Mouse (Mus musculus): ENCODE data around the gene Nos1ap.

The Nos1ap gene

DNA sequence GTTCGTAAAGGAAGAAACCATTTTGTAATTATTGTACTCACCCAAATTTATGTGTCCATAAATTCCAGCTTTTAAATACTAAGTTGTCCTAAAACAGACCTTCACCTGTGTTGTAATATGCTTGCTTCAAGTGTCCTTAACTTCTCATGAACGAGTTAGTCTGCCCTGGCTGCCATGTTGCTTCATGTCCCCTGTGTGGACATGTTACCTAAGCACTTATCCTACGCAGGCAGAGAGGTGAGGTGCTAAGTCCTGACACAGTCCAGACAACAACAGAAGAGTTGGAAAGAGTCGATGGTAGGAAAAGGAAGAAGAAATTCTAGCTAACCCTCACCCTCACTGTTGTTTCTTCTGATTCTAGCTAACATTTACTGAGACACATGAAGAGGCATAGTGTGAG, 43.4 kb downstream of the Nos1ap start:
- DNase-seq (ENCODE audit: low spot score) = no peak

DNA sequence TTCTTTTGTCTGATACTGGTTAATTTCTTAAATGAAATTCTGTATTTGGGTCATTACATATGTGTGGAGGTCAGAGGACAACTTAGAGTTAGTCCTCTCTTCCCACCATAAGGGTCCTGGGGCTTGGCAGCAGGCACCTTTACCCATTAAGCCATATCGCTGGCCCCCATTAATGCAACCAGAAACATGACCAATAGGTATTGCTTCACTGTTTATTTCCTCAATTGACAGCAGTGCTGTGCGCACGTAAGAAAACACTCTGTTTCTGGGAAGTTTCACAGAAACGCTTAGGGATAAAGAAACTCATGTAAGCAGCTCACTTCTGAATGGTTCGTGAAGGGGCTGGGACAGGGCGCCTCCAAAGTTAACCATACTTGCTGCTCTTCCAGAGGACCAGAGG, 44.4 kb downstream of the Nos1ap start:
- no peak for DNase-seq (ENCODE audit: low spot score)

DNA sequence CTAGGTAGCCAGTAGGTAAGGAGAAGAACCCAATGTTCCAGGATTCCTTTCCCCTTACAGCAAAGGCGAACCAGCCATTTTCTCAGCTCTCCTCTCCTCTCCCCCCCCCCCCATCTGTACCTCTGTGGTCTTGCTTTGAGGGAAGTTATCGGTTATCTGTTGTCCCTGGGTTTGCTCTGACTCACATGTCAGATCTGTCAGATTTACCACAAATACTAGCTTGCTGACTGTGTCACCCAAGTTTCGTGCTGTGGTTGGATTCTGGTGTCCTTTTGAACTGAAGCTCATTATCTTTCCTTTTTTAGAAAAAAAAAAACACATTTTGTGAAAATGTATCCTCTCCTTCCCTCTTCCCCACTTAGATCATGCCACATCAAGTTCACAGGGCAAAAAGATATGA, 50.2 kb downstream of the Nos1ap start:
- no peak for DNase-seq (ENCODE audit: low spot score)

DNA sequence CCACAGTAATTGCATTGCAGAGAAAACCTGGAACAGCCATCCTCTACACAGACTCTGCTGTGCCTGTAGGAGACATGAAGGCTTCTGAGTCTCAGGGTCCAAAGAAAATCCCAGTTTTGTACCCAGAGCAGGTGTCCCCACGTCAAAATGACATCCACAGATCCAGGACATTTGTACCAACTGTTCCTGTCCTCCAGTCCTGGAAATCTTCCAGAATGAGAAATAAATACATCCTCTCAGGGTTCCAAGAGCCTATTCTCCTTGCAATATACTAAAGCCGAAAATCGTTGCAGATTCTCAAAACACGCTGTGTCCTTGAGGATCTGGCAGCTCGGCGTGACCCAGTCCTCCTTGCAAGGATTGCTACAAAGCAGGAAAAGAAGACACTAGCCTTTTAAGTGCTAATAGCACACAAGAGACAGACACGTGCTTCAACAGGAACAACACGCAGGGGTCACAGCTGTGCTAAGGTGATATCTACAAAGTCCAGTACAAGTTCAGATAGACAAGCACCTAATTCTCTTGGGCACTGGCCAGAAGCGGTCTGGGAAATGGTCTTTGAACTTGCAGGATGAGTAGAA, 51.1 kb downstream of the Nos1ap start:
- DNase-seq (ENCODE audit: low spot score) = no peak

DNA sequence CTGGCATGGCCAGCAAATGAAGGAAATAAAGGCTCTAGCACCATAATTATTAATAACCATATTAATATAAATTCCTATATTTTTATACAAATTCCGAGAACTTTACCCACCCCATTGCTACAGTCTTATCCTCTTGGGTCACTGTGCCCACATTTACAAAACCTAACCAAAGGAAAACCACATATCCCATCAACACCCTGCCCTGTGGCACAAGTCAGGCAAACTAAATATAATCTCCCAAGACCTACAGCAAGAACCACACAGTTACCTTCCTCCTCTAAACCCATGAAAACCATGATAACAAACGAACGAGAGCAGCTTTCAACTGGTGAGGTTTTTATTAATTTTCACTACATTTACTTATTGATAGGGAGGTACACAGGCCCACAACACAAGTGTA, 53.3 kb downstream of the Nos1ap start:
- DNase-seq (ENCODE audit: low spot score) = no peak

DNA sequence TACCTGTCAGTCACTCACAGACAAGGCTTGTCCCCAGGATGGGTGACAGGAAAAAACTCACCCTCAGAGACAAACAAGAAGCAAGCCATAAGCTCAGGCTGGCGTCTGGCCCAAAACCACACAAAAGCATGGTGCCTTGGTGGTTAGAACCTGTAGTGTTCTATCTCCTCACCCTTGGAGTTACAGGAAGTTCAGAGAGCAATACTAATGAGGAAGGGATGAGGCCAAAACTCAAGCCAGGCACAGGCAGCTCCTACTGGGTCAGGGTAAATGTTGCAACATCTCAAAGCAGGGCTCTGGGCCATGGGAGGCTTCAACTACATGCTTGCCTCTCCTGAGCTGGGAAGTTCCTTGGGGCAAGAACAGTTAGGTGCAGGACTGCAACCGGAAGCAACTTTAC, 54.4 kb downstream of the Nos1ap start:
- peak; percentile 22 for DNase-seq (ENCODE audit: low spot score)

DNA sequence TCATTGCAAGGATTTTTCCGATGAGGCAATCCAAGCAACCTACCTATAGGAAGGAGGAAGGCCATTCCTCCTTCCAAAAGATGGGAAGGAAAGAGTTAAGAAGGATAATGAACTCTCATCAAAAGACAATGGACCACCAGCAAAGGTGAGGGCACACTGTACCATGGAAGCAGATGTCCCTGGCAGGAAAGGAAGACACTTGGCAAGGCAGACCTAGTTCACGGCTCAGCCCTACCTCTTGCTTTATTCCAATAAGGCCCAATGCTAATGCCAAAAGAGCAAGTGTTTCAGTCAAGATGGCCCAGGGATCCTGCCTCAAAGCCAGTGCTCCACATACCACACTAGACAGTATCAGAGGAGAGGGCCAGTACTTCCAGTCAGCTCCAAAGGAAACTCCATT, 58.4 kb downstream of the Nos1ap start:
- DNase-seq (ENCODE audit: low spot score) = no peak

DNA sequence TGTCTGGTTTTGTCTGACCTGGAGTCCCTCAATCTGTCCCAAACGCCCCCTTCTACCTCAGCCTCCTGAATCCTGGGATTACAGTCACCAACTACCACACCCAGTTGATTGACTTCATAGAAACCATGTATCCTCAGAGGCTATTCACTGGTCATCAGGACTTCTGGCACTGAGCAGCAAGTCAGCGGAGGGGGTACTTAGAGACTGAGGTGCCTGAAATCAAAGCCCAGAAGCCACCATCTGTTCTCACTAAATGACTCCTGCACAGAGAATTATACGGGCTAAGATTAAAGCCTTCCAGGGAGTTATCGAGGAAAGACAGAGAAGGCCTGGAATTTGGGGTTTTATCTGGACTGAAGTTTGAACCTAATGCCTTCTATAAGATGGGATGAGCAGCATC, 59.2 kb downstream of the Nos1ap start:
- no peak for DNase-seq (ENCODE audit: low spot score)

DNA sequence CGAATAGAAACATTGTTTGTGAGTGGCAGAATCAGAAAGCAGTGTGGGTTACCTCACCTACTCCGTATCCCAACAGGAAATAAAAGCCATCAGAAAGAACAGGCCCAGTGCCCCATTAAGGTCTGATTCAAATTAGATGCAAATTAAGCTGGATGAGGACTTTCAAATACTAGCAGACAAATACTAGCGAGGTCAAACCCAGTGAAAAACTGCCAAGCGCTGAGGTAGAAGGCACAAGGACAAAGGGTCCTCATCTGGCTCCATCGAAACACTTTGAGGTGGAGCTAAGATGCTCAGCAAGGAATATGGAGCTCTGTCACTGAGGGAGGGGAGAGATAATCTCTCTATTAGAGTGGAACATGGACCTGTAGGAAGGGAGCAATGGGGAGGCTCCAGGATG, 66.8 kb downstream of the Nos1ap start:
- DNase-seq (ENCODE audit: low spot score) = no peak

DNA sequence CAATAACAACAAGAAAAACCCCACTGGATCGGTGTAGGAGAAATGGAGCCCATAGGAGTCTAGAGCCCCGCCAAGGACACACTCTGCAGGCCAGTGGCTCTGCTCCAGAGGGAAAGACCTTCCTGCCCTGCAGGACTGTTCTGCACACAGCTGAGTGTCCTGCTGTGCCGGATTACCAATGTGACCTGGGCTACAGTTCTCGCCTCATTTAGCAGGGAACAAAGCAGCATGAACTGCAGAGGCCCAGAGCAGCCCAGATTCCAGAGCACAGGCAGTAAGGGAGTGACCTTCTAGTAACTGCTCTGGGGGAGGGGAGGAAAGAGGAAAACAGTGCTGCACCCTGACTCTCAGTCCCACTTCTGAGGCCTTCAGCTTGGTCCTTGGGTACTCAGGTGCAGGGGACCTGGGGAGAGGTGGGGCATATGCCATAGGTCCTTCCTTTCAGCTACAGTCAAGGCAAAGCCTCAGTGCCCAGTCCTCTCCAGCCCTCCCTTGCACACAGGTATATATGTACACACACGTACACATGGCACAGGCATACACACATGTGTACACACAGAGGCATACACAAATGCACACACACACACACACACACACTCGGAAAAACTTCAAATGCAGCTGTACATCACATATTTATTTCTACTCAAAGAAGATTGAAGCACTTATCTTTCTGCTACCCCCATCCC, 68.0 kb downstream of the Nos1ap start:
- DNase-seq (ENCODE audit: low spot score) = no peak

DNA sequence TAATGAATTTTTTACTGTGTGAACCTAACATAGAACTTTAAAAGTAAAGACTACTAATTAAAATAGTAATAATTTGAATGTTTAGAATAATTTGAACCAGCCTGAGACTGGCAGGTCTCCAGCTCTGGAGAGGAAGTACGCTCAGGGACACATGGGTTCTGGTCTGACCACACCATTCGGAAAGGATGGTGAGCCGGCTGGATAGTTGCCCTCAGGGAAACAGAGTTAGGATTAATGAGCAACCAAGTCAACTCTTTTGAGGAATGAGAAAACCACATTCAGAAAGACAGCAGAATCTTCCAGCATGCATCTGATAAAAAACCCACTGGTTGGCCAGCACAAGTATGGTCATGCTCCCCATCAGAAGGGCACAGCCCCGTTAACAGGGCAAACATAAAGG, 69.5 kb downstream of the Nos1ap start:
- no peak for DNase-seq (ENCODE audit: low spot score)

DNA sequence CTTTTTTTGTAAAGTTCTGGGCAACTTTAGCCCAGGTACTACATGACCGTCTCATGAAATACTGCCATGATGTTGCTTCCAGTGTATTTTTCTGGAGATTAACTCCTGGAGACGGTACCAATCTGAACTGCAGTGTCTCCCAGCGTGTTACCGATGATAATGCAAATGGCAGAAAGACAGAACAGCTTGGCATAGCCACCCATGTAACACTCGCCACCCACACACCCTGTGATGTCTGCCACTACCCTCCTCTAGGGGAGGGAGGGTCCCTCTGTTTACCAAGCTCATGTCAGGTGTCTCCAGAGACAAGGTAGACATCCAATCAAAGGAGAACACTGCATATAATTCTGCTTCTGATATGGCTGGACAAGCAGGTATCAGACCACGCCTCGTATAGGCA, 70.0 kb downstream of the Nos1ap start:
- no peak for DNase-seq (ENCODE audit: low spot score)

DNA sequence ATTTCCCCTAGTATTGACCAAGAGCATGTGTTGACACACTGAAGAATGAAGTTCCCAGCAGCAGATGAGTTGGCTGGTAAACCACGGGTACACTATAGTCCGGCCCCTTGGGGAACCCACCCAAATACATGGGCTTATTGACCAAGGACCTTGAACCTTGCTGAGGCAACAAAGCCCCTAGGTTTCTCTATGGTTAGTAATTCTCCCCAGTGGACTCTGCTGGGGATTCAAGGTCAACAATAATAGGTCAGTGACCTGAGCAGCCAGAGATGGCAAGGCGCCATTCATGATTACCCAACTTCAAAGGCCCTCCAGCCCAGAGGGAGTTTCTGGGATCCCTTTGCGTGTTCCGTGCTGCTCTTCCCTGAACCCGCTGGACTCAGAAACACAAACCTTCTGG, 73.5 kb downstream of the Nos1ap start:
- no peak for DNase-seq (ENCODE audit: low spot score)

DNA sequence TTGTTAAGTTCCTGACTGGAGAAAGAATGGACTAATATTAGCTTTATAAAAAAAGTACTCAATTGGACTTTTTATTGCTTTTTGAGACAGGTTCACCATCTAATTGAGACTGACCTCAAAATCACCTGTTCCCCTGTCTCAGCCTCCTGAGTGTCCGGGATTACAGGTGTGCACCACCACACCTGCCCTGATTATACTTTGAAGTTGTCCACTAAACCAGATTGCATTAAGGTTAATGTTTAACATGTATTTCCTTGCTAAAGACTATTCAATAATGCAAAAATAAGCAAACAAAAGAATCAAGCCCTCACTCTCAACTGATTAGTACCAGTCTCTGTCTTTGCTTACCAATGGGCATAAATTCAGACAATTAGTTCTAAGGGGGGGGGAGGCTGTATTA, 74.2 kb downstream of the Nos1ap start:
- DNase-seq (ENCODE audit: low spot score) = no peak

DNA sequence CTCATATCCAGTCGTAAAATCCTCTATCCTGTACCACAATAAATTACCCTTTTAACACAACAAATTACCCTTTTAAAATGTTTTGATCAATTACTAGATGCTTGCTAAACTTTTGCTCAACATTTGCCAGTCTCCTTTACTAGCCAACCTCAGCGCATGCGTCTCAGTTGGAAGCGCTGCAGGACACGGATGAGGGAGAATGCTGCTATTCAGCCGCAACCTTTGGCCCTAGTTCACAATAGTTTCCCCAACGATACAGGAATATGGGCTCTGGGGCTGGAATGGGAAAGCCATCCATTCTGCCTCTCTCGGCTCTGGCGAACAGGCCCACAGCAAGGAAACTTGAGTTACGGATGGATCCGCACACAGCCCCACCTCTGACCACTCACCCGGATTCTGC, 75.4 kb downstream of the Nos1ap start:
- DNase-seq (ENCODE audit: low spot score) = no peak

DNA sequence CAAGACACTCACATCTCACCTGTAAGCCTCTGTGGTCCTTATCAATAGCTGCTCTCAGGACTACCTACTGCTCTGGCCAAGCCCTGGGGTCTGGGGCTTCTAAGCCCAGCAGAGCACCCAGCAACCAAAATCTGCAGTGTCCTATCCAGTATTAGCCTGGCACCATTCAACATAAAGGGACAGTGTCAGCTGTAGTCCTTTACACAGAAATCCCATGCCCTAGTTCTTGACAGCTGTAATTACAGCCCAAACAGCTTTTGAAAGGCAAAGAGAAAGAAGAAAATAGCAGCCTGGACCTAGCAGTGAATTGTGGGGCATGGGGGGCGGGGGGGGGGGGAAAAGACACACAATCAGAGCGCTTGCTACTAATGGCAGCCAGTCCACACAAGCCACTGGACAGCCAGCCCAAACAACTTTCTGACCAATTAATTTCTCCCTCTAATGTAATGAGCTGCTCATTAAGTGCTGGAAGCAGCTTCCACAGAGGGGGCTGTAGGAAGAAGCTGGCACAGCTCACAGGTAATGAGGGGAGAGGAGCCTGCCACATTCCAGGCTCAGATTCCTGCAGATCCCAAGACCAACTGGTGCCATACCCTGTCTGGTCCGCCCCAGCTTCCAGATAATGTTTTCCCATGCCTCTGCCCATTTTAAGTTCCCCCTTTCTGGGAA, 77.1 kb downstream of the Nos1ap start:
- DNase-seq (ENCODE audit: low spot score) = no peak

DNA sequence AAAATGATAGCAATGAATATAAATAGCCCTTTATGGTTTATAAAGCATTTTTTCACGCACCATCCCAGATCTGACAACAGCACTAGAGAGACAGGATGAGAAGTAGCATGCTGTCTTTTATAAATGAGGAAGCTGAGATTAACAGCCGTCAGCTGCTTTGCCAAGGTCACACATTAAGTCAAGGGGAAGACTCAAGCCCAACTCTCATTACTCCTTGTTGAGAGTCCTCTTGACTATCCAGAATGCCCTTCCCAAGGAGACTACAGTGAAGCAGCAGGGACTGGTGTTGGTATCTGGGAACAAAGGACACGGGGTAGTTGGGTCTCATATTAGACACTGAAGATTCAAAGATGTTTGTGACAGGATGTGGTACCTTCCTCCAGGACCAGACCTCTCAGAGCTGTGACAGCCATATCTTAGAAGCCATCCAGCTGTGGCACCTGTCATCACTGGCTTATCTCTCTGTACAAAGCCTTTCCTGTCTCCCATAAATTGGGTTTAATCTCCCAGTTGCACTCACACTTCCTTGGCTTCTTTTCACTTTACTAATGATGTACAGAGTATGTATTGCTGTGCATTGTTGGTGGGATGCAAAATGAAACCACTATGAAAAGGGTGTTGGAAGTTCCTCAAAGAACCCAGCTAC, 78.9 kb downstream of the Nos1ap start:
- DNase-seq (ENCODE audit: low spot score) = no peak

DNA sequence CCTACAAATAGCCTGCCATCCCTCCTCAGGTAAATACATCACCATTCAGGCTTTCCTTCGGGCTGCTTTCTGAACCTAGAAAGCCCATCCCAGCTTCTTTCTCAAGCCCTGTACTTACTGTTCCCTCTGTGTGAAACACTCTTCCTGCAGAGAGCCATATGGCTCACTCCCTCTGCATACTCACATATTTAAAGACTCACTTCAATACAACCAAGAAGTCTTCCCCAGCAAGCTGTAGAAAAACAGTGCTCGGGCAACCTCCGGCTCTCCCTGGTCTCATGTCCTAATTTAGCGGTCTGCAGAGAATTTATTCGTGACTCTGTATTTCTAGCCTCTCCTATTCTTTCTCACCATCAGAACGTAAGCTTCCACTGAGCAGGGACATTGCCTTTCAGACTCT, 83.4 kb downstream of the Nos1ap start:
- no peak for DNase-seq (ENCODE audit: low spot score)

DNA sequence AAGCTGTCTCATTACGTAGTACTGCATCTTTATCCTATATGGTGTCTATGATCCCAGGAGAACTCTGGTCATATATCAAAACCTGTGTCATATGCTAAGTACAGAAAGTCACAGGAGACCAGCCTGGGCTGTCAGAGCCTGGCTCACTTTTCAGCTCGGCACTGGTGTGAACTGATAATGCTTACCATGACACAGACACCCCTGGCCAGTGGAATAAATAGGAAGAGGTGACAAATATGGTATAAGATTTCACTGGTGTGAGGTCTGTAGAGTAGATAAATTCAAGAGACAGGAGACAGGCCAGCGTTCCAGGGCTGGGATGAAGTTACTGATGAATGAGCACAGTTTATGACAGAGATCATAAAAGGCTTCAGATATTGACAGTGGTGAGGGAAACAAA, 84.6 kb downstream of the Nos1ap start:
- no peak for DNase-seq (ENCODE audit: low spot score)

DNA sequence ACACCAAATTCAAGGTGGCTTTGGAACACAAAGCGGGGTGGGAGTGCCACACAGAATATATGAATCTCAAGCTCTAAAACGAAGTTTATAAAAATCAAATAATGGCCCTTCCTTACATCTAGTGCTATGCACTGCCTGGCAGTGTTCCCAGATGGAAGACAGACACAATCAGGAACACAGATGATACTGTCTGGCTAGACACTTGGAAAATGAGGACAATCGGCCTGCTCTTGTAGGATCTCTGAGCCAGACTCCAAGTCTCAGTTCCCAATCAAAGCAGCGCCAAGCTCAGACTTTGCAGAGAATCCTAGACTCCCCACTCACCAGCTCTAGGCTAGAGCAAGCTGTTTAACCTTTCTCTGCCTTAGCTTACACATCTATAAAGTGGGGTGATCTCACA, 85.3 kb downstream of the Nos1ap start:
- DNase-seq (ENCODE audit: low spot score) = no peak

DNA sequence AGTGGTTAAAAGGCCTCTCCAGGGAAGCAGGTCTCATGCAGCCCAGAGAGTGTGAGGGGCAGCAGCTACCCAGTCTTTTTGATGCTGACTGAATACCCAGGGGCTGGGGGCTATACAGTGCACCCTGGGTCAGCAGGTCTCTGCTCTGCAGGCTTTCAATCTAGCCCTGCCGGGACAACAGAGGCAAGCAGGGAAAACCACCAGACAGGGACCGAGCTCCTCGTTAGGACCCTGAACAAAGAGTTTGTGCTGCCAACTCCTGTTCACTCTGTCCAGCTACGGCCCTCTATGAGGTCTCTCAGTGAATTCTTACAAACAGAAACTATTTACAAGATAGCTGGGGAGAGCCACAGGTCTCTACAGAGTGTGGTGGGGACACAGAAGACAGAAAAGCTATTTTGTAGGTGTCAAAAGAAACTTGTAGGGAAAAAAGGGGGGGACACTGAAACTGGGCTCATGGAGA, 86.4 kb downstream of the Nos1ap start:
- no peak for DNase-seq (ENCODE audit: low spot score)

DNA sequence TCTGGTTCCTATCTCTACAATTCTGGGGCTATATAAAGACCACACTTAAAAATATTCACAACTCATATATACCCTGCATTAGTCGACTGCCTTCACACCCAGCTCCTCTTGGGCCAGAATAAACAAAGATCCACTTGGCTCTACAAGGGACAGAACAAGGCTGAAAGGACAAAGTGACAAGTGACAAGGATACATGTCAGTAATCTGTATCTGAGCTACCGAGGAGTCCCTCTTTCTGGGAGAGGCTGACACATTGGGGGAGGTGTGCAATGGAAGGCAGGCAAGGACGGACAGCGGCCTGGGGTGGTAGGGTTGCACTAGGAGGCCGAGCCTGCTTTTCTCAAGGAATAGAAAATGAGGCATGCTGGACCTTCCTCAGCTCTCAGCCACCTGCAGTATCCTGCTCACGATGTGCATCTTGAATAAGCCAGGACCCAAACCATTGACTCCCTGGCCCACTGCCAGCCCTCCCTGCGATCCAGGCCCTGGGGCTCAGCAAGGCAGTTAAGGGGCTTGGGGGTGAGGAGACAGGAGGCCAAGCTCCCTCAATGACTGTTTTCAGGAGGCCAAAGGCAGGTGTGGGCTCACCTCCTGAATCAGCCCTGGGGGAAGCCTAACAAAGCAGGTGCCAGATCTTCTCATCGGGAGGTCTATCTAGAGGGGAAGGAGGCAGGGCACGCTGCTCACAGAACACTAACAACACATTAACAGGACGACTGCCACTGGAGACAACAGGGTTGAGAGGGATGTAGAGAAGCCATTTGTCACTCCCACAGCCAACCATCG, 87.0 kb downstream of the Nos1ap start:
- DNase-seq (ENCODE audit: low spot score) = no peak
